Mouse (Mus musculus) lung, postnatal 0 days (tissue): ENCODE data around the gene Klk1b26.

Source experiments
- CTCF ChIP-seq: IDR thresholded peaks from 2 replicates; pipeline ENCODE4 v1.5.1; 2016; ENCODE audit warnings: antibody characterized with exemption, mild to moderate bottlenecking
- EP300 ChIP-seq: IDR thresholded peaks from 2 replicates; pipeline ENCODE4 v1.6.1; 2016; ENCODE audit warnings: antibody characterized with exemption, mild to moderate bottlenecking, control low read depth

DNA sequence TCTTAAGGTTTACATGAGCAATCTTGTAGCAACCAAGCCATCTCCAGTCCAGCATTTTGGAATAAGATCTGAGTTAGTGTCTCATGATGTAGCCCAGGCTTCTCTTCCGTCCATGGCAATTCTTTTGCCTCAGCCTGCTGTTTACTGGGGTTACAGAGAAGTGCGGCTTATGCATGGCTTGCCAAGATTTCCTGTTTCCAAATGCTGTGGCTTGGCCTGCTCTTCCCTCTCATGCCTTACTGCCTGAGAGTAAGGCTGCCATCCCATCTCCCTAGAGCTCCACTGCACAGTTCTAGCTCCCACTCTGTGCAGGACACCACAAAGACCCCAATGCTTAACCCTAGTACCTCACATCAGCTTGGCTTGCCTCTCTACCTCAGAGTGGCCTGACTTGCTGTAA, 44.4 kb upstream of the Klk1b26 start:
- TF ChIP-seq CTCF (no peak), EP300 (no peak)
